Mouse (Mus musculus) small intestine, adult 2 months (tissue): ENCODE results near the gene D030056L22Rik.

Source experiments
- CTCF ChIP-seq: fragments of 200-500 bp; IDR thresholded peaks from 2 replicates; pipeline ENCODE4 v1.5.1; 2012; ENCODE audit warnings: low read depth, mild to moderate bottlenecking, control low read depth, inconsistent platforms, low read length, moderate library complexity, mixed read lengths; ENCODE audit not compliant: insufficient replicate concordance, insufficient read length; ENCODE audit errors: extremely low read depth
- POLR2A ChIP-seq: fragments of 200-500 bp; IDR thresholded peaks from 2 replicates; pipeline ENCODE4 v1.6.1; 2012; ENCODE audit warnings: low read depth, mild to moderate bottlenecking, control low read depth, inconsistent platforms, low read length, moderate library complexity

DNA sequence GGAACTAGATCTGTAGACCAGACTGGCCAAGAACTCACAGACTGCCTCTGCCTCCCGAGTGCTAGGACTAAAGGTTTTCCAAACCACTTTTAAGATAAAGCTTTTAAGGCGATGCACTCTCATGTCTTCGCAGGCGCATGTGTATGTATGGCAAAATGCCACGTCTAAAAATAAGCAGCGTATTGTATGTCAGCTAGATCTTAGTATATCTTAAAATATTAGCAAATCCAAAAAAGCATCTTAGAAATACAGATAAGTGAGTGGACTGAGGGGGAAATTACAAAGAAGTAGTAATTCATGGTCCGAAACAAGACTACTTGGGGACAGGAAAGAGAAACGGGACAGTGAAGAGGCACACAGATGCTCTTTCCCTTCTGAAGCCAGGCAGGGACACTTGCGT is 1.4 kb upstream of the D030056L22Rik start:
- TF ChIP-seq CTCF = no peak
- no peak for TF ChIP-seq POLR2A
